Mouse (Mus musculus): ENCODE measurements at regions not wholly inside any gene's neighbourhood (a gene's known extent, or its start where the extent isn't known, plus 50 kb on each side); places are given as distances from the start of the nearest gene placed in this dataset.

DNA sequence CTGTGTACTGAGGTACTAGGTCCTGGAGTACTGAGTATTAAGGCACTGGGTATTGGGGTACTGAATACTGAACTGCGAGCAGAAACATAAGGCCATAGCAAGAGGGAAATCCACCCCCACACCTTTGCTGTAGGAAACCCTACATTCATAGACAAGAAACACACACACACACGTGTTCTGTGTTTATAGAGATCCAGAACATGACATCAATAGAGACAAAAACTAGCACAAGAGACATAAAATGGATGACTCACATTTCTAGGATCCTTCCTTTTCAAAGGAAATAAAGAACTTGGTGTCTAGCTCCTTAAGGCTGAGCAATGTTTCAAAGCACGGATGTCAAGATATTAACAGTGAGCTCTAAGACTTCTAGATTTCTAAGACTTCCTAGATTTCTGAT is 49.9 kb upstream of the Nepro start:
- intact Hi-C loops (cut with DNase I) = no loop called here
- DNase-seq (ENCODE audit: low spot score in 2 of 2) = peak in 1 of 2 experiments; percentile 23

DNA sequence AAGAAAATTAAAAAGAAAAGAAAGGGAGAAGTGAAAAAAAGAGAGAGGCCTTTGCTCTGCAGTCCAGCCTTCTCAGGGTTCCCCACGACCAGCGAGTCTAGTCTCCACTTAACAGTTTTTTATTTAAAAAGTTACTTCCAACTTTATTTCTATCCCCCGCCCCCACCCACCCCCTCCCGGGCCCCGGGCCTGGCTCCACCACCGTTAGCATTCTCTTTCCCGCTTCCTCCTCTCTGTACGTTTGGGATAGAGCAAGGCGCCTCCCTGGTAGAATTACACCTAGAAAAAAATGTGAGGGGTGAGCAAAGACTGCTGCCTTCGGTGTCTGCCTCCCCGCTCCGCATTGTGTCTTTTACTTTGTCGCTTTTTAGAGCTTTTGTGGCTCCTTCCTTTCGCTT is 51.7 kb upstream of the Nepro start:
- intact Hi-C loops (cut with DNase I) = no loop called here
- no peak for DNase-seq (ENCODE audit: low spot score in 2 of 2)

DNA sequence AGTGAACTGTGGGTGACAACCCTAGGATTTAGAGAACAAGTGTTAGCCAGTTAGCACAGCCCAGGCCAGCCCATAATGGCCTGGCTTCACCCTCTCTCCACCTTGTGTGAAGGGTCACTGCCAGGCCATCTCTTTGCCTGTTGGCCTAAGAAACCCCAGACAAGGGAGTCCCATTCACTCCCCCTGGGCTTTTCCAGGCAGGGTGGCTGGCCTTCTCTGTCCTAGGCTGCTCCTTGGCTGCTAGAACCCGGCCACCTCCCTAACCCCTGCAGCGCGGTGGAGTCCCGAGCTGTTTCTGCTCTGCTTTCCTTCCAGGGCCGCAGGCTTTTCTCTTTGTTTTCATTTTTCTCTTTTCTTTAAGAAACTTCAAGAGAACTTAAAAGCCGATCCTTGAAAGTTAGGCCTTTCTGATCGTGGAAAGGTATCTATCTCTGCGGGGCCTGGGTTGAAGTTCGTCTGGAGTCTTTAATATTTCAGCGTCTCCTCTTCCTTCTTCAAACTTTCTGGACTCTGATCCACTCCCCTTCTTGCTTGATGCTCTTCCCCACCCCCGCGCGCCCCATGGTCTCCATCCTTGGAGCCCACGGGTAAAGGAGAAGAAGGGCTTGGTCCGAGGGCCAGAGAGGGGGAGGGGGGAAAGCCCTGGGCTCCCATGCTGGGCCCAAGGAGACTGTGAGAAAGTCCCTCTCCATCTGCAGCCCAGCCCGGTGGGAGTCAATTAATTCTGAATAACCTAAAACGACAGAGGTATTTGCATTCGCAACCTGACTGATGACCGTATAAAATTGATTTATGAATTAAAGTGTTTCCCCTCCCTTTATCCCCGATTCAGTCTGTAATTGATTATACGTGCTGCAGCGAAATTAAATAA is 52.3 kb upstream of the Nepro start:
- DNase-seq (ENCODE audit: low spot score in 2 of 2) = no peak
- intact Hi-C loops (cut with DNase I) = no loop called here

DNA sequence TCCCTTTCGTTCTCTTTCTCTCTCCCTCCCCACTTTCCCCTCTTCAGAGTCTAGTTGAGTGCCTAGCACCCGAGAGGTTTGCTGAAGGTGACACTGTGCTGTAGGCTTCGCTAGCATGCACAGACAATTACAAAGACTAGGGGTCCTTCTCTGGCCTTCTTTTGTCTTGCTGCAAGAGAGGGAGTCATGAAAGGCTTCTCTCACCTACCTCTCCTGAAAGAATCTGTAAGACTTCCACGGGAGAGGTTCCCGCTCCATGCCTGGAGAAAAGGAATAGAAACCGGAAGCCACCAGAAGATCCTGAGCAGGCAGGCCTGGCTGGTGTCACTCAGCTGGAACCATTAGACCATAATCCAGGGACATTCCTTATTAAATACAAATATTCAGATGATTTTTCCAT is 56.0 kb upstream of the Nepro start:
- DNase-seq (ENCODE audit: low spot score in 2 of 2) = no peak
- intact Hi-C loops (cut with DNase I) = no loop called here

DNA sequence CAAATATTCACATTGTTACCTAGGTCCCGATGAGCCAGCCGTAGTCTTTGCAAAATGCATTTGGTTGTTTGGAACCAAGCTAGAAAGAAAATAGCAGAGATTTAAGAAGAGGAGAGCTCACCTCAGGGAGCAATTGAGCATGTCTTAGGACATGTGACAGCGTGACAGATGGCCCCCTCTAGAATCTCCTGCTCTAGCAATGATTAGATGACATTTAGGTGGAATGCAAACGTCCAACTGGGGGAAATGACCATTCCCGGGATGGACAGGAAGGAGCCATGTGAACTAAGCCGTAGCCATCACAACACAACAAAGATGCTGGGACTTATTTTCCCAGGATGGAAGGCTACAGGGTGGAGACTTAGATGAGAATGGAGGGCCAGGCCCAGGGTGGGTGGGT is 57.0 kb upstream of the Nepro start:
- intact Hi-C loops (cut with DNase I) = no loop called here
- no peak for DNase-seq (ENCODE audit: low spot score in 2 of 2)

DNA sequence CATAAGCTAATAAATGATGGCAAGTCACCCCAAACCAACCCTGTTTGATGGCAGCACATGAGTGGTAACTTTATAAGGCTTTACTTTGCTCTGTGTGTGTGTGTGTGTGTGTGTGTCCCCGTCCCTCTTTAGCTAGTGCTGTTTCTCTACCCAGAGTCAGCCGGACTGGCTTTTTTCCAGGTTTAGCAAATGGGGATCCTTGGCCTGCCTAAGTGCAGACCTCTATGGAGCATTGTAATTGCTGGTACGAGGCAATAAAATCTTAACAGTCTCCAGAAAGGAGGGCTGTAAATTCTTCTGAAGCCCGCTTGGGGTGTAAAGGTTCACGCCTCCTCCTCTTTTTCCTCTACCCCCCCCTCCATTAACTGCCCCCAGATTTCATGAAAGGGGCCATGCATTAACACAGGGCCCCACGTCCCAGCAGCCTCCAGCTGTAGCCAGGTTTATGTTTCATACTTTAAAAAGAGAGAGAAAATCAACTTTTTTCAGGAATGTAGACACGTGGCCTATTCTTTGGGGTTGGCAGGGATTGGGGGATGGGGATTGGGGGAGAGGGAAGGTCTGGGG is 57.6 kb upstream of the Nepro start:
- no peak for DNase-seq (ENCODE audit: low spot score in 2 of 2)
- intact Hi-C loops (cut with DNase I) = no loop called here

DNA sequence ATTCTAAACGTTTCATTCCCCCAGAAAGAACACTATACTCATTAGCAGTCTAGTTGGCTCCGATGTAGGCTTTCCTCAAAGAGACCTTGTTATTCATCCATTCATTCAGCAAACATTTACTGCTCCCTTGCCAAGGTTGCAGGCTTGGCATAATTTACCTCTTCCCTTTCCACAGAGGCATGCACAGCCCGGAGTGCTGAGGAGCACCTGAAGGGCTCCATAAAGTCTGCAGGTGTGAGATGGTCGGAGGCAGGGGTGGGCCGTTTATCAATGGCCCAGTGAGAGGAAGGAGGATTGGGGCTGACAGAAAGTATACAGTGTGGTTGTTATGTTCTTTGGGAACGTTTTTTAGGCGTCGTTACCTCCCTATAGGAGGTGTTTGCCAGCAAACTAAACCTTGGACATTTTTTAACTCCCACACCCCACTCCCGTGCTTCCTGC is 58.6 kb upstream of the Nepro start:
- intact Hi-C loops (cut with DNase I) = no loop called here
- DNase-seq (ENCODE audit: low spot score in 2 of 2) = no peak

DNA sequence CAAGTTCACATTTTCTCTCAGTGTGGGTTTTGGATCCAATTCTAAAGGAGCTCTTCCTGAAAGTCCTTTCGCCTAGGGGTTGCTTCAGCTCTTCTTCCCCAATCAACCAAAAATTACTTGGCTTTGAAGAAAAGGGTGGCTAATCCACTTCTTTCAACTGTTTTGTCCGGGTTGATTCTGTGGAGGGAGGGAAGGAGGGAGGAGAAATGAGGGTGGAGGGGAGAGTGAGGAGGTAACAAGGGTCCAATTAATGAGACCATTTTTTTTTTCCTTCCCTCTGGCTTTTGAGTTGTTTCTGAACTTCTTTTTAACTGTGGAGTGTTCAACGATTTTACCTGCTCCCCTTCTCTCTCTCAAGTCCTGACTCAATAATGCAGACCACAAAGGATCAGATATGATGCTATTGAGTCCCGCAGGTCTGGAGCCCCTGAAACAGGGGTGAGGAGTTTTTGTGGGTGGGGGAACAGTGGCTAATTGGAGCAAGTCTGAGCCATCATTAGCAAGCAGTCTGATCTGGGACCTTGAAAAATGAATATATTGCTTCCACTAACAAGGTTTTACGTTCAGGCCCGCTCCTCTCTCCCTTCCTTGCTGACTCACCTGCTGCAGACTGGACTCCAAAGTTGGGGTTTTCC is 61.0 kb upstream of the Nepro start:
- no peak for DNase-seq (ENCODE audit: low spot score in 2 of 2)
- intact Hi-C loops (cut with DNase I) = no loop called here

DNA sequence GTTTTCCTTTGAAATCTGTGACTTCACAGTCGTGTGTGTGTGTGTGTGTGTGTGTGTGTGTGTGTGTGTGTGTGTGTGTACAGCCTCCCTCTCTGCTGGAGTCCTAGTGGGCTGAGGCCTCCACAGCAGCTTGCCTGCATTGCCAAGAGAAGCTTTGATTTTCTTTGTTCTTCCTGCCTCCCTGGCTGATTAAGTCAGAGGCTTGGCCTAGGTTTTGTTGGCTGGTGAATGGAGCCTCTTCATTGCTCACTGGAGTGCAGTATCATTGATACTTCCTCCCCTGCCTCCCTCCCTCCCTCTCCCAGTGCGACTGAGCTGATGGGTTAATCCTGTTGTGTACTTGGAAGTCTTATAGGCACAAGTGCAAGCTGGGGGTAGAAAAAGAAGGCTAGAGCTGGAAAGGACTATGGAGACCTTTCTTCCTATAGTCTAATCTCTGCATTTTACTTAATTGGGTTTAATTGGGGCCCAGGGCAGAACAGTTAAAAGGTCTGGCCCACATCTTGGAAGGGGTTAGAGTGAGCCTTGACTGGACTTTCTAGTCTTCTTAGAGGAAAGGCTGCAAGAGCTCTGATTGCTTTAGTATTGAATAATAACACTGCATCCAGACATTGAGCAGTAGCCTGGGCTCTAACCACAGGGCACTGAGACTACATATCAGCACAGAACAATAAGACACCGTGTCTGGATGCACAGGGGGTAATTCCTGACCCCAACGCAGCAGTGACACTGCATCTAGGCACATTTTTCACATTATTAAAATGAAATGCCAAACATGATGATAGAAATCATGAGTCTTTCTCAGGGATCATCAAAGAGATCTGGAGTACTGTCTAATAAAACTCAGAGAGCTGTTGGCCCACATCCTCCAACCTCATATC is 62.9 kb upstream of the Nepro start:
- no peak for DNase-seq (ENCODE audit: low spot score in 2 of 2)

DNA sequence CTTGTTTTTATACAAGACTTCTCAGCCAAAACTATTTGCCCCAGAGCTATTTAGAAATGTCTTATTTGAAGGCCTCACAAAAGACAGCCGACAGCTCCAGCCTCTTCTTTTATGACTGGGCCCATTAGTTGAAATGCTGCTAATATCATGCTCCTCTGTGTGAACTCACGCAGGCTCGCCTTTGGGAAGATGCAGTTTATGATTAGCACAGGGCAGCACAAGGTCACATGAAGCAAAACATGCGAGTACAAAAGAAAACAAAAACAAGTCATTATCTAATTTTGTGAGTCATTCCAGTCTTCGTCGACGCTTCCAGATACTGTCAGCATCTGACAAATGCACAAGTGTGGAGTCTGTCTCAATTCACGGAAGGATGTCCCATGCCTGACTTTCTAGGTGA is 65.8 kb upstream of the Nepro start:
- intact Hi-C loops (cut with DNase I) = no loop called here
- no peak for DNase-seq (ENCODE audit: low spot score in 2 of 2)

More for the DNA sequence above, 62.9 kb upstream of the Nepro start:
- intact Hi-C loops (cut with DNase I) = no loop called here

DNA sequence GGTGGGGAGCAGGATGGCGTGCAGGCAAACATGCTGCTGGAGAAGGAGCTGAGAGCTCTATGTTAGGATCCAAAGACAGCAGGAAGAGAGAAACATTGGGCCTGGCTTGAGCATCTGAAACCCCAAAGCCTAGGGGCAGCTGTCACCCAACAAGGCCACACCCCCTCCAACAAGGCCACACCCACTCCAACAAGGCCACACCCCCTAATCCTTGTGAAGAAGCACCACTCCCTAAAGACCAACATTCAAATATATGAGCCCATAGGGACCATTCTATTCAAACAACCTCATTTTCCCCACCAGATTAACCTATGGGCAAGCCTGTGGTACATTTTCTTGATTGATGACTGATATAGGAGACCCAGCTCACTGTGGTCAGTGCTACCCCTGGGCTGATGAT is 67.9 kb upstream of the Nepro start:
- intact Hi-C loops (cut with DNase I) = no loop called here
- DNase-seq (ENCODE audit: low spot score in 2 of 2) = no peak

DNA sequence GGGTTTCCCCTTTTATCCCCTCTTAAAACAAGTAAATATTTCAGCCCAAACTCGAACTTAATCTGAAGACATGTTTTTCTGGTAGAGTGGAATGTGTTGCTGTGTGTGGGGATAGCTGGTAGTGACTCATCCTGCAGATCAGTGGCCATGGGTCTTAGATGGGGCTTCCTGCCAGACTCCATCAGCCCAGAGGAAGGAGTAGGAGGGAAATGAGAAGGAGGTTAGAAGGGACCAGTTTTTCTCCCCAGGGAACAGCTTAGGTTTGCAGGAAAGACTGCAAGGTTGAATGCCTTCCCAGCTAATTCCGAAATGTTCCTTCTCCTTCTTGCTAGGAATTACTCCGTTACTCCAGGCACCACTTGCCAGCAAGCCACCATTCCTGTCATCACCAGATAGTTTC is 68.8 kb upstream of the Nepro start:
- intact Hi-C loops (cut with DNase I) = no loop called here
- peak in 1 of 2 experiments; percentile 66 for DNase-seq (ENCODE audit: low spot score in 2 of 2)

DNA sequence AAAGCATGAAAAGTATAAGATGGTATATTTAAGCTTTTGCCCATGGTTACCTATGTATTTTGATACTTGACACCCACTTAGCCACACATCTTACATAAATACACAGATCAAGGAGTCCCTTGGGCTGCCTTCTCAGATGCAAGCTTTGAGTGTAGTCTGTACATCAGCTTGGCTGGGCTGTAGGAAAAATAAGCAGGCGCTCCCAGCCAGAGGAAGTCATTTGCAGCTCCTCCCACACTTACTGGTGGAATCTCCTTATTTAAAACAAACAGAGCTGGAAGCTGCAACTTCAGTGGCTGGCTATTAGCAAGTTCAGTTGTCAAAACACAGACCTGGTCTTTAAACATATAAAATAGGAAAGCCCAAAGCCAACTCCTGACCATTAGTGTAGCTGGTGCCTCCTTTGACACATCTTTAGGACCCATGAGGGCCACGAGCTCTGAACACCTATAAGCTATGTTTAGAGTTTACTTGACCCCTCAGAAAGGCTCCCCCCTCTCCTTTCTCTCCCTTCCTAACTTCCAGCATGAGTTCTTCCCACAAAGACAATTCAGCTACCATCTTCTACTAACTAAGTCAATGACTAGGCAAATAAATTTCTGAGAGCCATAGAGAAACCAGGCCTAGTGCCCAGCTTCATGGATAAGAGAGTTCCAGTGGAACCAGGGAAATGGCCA is 75.4 kb upstream of the Nepro start:
- intact Hi-C loops (cut with DNase I) = no loop called here
- no peak for DNase-seq (ENCODE audit: low spot score in 2 of 2)

DNA sequence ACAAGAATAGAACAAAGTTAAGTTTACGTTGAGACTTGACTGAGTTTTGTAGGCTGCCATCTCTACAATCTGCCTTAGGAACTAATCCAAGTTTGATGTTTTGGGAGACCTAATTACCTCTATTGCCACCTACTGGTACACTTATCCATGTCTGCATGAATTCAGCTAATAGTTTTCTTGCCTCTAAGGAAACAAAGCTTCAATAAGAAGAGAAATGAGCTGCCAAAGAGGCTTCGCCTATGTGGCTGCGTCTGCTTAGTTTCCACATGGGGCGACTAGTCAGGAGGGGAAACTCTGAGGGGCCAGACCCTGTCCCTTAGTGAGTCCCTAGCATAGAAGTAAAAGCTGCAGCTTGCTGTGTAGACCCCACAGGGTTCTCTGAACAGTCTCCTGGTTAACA is 80.1 kb upstream of the Nepro start:
- peak; percentile 20 to 40 for DNase-seq (ENCODE audit: low spot score in 2 of 2)
- intact Hi-C loops (cut with DNase I) = loop anchor here (2.0 kb wide), 1 partner anchor 163 kb away; no protein-coding TSS in a partner anchor

DNA sequence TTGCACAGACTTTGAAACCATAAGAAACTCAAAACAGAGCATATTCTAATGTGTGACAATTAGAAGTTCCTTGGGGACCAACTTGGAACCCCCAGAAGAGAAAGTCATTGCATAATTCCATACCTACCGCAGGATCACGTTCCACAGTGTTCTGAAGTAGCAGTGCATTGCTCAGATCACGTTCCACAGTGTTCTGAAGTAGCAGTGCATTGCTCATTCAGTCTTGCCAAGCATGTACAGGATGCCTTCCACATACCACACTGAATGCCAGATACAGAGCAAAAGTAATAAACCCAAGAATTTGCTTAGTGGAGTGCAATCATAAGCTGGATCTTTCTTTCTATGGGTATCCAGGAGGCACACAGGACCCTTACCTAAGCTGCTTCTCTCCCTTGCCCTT is 78.4 kb upstream of the Boc start:
- no peak for DNase-seq (ENCODE audit: low spot score in 2 of 2)

DNA sequence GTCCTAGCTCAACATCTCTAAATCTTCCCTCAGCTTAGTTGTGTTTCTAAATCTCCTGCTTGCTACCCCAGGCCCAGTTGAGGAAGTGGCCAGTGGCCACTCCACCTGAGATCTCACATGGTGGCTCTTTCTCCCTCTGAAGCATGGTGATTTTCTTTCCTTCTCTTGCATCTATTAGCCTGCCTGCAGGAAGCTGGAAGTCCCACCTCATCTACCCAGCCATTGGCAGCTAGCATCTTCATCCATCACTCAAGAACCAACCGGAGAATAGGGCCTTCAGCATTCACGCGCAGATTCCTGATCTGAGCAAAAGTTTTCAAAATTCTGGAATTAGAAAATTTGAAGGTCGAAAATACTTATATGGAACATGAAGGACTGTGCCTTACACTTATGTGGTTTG is 75.8 kb upstream of the Boc start:
- intact Hi-C loops (cut with DNase I) = no loop called here
- no peak for DNase-seq (ENCODE audit: low spot score in 2 of 2)

More for the DNA sequence above, 78.4 kb upstream of the Boc start:
- intact Hi-C loops (cut with DNase I) = no loop called here

DNA sequence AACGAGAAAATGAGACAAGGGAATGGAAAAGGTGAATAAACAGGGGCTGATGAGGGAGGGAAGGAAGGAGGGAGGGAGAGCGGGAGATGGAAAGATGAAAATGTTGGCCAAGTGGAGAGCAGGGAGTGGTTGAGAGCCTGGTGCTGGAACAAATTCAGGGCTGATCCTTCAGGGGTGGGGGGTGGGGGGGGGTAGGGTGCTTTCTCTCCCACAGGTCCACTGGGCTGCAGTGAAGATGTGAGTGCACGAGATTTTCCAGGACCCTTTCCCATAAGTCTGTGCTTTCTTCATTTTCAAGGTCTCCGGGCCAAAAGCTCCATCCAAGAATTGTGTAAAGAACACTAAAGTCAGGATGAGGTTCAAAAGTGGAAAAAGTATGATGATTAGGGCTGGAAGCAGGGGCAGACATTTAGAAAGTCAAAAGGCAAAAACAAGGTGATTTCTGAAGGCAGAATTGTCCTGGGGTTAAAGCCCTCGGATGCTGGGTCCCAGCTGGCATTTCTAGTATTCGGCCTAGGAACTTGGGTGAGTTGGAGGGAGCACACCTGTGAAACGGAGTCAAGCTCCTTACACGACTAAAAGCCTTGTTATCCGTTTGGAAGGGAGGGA is 74.5 kb upstream of the Boc start:
- intact Hi-C loops (cut with DNase I) = no loop called here

DNA sequence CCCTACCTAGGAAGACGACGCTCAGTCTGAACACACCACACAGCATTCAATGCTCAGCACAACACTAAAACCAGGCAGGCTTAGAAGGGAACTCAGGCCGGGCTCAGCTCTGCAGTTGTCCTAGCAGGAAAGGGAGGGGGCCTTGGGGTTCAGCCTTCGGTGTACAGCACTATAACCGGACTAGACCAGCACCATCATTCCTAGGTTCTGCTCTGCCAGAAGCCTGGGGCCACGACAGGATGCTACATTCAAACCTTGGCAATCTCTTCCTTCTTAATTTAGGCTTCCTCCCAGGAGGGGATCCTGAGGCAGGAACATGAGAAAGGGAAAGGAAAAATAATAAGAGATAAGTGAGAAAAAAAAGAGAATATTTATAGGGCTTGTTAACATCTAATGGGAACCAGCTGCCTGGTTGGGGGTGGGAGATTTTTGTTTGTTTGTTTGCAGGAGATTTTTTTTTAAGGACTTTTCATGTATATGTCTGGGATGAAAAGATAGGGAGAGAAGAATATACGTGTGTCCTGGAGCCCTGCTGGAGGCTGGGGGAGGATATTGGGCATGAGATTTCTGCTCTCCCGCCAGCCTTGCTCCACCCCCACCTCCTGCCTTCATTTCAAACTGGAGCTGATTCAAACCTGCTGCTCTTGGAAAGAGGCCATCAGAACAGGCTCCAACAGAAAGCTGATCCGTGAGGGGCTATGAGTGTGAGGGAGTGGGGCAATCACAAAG is 73.8 kb upstream of the Boc start:
- intact Hi-C loops (cut with DNase I) = no loop called here
- DNase-seq (ENCODE audit: low spot score in 2 of 2) = peak; percentile 48 to 75

More for the DNA sequence above, 74.5 kb upstream of the Boc start:
- DNase-seq (ENCODE audit: low spot score in 2 of 2) = no peak
